Mouse (Mus musculus) kidney, postnatal 0 days (tissue): ENCODE data around the gene Sdccag8. TPM values are rescaled to one million over a fixed set of nuclear protein-coding genes. Genes with fewer than 3 reads are reported as not detected.

Experiments
- ATAC-seq: fragments of 200-750 bp; cut with Nextera tagmentation; replicated peaks from 2 replicates; pipeline ENCODE4 v1.8.0; 2017; ENCODE audit warnings: low read depth, moderate number of reproducible peaks, moderate TSS enrichment, moderate library complexity; ENCODE audit not compliant: low FRiP score
- DNase-seq: peaks from one replicate; pipeline ENCODE4 v3.0.0-alpha.2; 2016; ENCODE audit warnings: low spot score
- H3K27ac ChIP-seq: fragments of 300-500 bp; sonication (generic); 2 replicates; pipeline ENCODE4 v1.5.1; 2014; ENCODE audit warnings: mild to moderate bottlenecking
- H3K27me3 ChIP-seq: fragments of 300-500 bp; sonication (generic); 2 replicates; pipeline ENCODE4 v1.6.1; 2014; ENCODE audit warnings: low read length, mixed read lengths; ENCODE audit not compliant: insufficient read depth
- H3K36me3 ChIP-seq: fragments of 300-500 bp; sonication (generic); 2 replicates; pipeline ENCODE4 v1.6.1; 2014; ENCODE audit warnings: low read length, mixed read lengths; ENCODE audit not compliant: insufficient read depth
- H3K4me1 ChIP-seq: fragments of 300-500 bp; sonication (generic); replicated peaks from 2 replicates; pipeline ENCODE4 v1.6.1; 2014; ENCODE audit warnings: antibody characterized with exemption, low read length, mixed read lengths; ENCODE audit not compliant: insufficient read depth
- H3K4me2 ChIP-seq: fragments of 300-500 bp; sonication (generic); 2 replicates; pipeline ENCODE4 v1.6.1; 2014; ENCODE audit warnings: mild to moderate bottlenecking, low read length, moderate library complexity, mixed read lengths
- H3K4me3 ChIP-seq: fragments of 300-500 bp; sonication (generic); replicated peaks from 2 replicates; pipeline ENCODE4 v1.5.1; 2014; ENCODE audit warnings: low read depth, low read length
- H3K9ac ChIP-seq: fragments of 300-500 bp; sonication (generic); 2 replicates; pipeline ENCODE4 v1.6.1; 2014; ENCODE audit warnings: low read depth, low read length
- H3K9me3 ChIP-seq: fragments of 300-500 bp; sonication (generic); replicated peaks from 2 replicates; pipeline ENCODE4 v1.6.1; 2016; ENCODE audit warnings: low read length, inconsistent platforms, mixed read lengths
- CTCF ChIP-seq: IDR thresholded peaks from 2 replicates; pipeline ENCODE4 v1.5.1; 2016; ENCODE audit warnings: antibody characterized with exemption, low read depth, mild to moderate bottlenecking, moderate library complexity
- WGBS: fragments of 180-500 bp; shearing (Covaris S2); extraction: QIAGEN DNeasy Blood & Tissue Kit; methylation state at CpG from one replicate; pipeline ENCODE4 v1.1.7; 2014; 5-methylcytosine and 5-hydroxymethylcytosine counted together
- polyA plus RNA-seq: library from polyadenylated mRNA; unstranded; fragments of >200 nt; fragmentation: Nextera tagmentation; extraction: Ambion mirVana; gene quantifications from 2 replicates; pipeline ENCODE4 v1.2.1, GENCODE M21; 2015

The Sdccag8 gene
- polyA plus RNA-seq, 1 experiment from 2014 or later: 22.7 TPM

DNA sequence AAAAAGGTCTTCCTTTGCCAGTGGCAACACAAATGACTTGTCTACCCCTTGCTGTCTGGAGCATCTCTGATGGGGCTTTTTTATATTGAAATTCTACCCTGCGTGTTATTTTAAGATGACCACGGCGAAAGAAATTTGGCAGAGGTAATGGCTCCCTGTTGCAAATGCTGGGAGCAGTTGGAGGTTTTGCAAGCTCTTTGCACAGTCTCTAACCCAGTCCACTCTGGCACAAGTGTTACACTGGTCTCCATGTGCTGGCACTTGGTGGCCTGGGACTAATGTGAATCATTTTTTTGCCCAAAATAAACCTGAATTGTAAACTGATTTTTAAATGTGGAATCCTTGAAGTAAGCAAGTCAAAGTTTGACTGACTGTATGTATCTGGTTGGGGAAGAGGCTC is 199.3 kb downstream of the Sdccag8 start:
- ATAC-seq: no peak
- H3K27ac ChIP-seq: no peak overlapping the region
- no peak for DNase-seq
- no peak for TF ChIP-seq CTCF
- H3K36me3 ChIP-seq: peaks cover 2% of the 10 kb centered on the region; the same call in 1 of the 2 replicates
- no peak overlapping the region for H3K9ac ChIP-seq
- H3K4me2 ChIP-seq: no peak overlapping the region
- no peaks in the 10 kb centered on the region for H3K9me3 ChIP-seq
- H3K4me1 ChIP-seq: no peaks in the 10 kb centered on the region
- H3K4me3 ChIP-seq: no peak overlapping the region
- no peaks in the 10 kb centered on the region for H3K27me3 ChIP-seq
- 90% methylated on average over 3 of the region's 3 CpGs for WGBS

GRCm38 (mm10) chr1:177014346-177014745 is 199.9 kb downstream of the Sdccag8 start:
- H3K36me3 ChIP-seq: peaks cover 3% of the 10 kb centered on the region; the same call in 1 of the 2 replicates
- no peak overlapping the region for H3K4me3 ChIP-seq
- no peak for ATAC-seq
- no peak overlapping the region for H3K27ac ChIP-seq
- 61% methylated on average over 2 of the region's 2 CpGs for WGBS
- H3K9ac ChIP-seq: no peak overlapping the region
- TF ChIP-seq CTCF: no peak
- no peak overlapping the region for H3K4me2 ChIP-seq
- no peaks in the 10 kb centered on the region for H3K9me3 ChIP-seq
- no peaks in the 10 kb centered on the region for H3K27me3 ChIP-seq
- H3K4me1 ChIP-seq: no peaks in the 10 kb centered on the region
- DNase-seq: no peak

DNA sequence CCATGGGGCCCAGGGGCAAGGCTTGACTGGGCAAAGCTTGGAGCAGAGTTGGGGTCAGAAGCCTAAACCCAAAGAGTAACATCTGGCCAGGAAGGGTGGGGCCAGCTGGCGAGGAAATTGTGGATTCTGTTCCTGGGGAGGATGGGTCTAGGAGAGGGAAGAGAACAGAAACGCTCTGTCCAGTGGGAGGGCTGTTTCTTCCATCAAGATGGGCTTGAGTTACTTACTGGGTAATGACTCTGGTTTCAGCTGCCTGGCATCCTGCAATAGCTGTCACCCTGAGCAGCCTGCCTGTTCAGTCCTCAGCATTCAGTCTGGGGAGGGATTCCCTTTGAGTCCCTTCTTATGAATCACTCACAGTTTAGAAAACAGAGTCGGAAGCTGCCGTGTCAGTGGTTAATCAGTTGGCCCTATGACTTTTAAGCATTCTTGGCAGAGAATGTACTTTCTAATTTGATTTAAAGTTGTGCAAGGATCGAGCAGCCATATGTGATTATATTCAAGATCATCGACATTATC is 200.5 kb downstream of the Sdccag8 start:
- DNase-seq (peak; percentile 49), ATAC-seq (peak; percentile 50; the same call in 1 of the 2 replicates)
- H3K36me3 ChIP-seq: peaks cover 3% of the 10 kb centered on the region; the same call in 1 of the 2 replicates
- 34% methylated on average over 6 of the region's 6 CpGs for WGBS
- no peak overlapping the region for H3K4me2 ChIP-seq
- H3K4me1 ChIP-seq: no peaks in the 10 kb centered on the region
- no peaks in the 10 kb centered on the region for H3K27me3 ChIP-seq
- H3K27ac ChIP-seq: no peak overlapping the region
- TF ChIP-seq CTCF: no peak
- H3K9me3 ChIP-seq: no peaks in the 10 kb centered on the region
- no peak overlapping the region for H3K4me3 ChIP-seq
- no peak overlapping the region for H3K9ac ChIP-seq

- no peak overlapping the region for H3K4me2 ChIP-seq
- no peak for ATAC-seq
- H3K4me1 ChIP-seq: no peaks in the 10 kb centered on the region
- H3K27me3 ChIP-seq: no peaks in the 10 kb centered on the region
- DNase-seq: no peak
- H3K36me3 ChIP-seq: peaks cover 3% of the 10 kb centered on the region; the same call in 1 of the 2 replicates
- H3K9ac ChIP-seq: no peak overlapping the region
- H3K27ac ChIP-seq: no peak overlapping the region
- WGBS: 47% methylated on average over 3 of the region's 3 CpGs
- no peak overlapping the region for H3K4me3 ChIP-seq
- no peak for TF ChIP-seq CTCF
- no peaks in the 10 kb centered on the region for H3K9me3 ChIP-seq
These were observed 201.5 kb downstream of the Sdccag8 start for GRCm38 (mm10) chr1:177015917-177016316.

GRCm38 (mm10) chr1:177016729-177017128 is 202.3 kb downstream of the Sdccag8 start:
- DNase-seq: no peak
- H3K36me3 ChIP-seq: peaks cover 3% of the 10 kb centered on the region; the same call in 1 of the 2 replicates

GRCm38 (mm10) chr1:177018750-177019149 is 204.3 kb downstream of the Sdccag8 start:
- DNase-seq (no peak), ATAC-seq (no peak)
- 91% methylated on average over 1 of the region's 1 CpGs for WGBS
- no peak overlapping the region for H3K4me2 ChIP-seq
- H3K9me3 ChIP-seq: no peaks in the 10 kb centered on the region
- no peak overlapping the region for H3K4me3 ChIP-seq
- TF ChIP-seq CTCF: no peak
- H3K27me3 ChIP-seq: no peaks in the 10 kb centered on the region
- H3K4me1 ChIP-seq: no peaks in the 10 kb centered on the region
- H3K36me3 ChIP-seq: 0 out of 2 replicates have a peak, but pooled peaks cover 3% of the 10 kb centered on the region
- no peak overlapping the region for H3K27ac ChIP-seq
- no peak overlapping the region for H3K9ac ChIP-seq

More at GRCm38 (mm10) chr1:177016729-177017128, 202.3 kb downstream of the Sdccag8 start:
- 83% methylated on average over 2 of the region's 2 CpGs for WGBS
- Histone ChIP-seq H3K4me1 (no peaks in the 10 kb centered on the region), H3K9ac (no peak overlapping the region), H3K27me3 (no peaks in the 10 kb centered on the region), H3K4me2 (no peak overlapping the region), H3K9me3 (no peaks in the 10 kb centered on the region), H3K4me3 (no peak overlapping the region), H3K27ac (no peak overlapping the region)
- TF ChIP-seq CTCF: no peak
- no peak for ATAC-seq

- no peak overlapping the region for H3K4me3 ChIP-seq
- H3K9ac ChIP-seq: no peak overlapping the region
- 93% methylated on average over 5 of the region's 5 CpGs for WGBS
- TF ChIP-seq CTCF: no peak
- no peak for DNase-seq
- H3K27me3 ChIP-seq: no peaks in the 10 kb centered on the region
- H3K4me1 ChIP-seq: no peaks in the 10 kb centered on the region
- H3K36me3 ChIP-seq: 0 out of 2 replicates have a peak, but pooled peaks cover 3% of the 10 kb centered on the region
- no peaks in the 10 kb centered on the region for H3K9me3 ChIP-seq
- H3K4me2 ChIP-seq: no peak overlapping the region
- no peak overlapping the region for H3K27ac ChIP-seq
- no peak for ATAC-seq
These were observed 205.2 kb downstream of the Sdccag8 start for GRCm38 (mm10) chr1:177019668-177020067.
